Mouse (Mus musculus) C2C12 (cell line): ENCODE data around the gene Rph3a. TPM values are rescaled to one million over a fixed set of nuclear protein-coding genes. Genes with fewer than 3 reads are reported as not detected.

Experiments used
- H3K27me3 ChIP-seq: one replicate; pipeline ENCODE4 v1.6.1; 2011; ENCODE audit not compliant: control insufficient read depth, insufficient read depth, insufficient read length
- H3K36me3 ChIP-seq: one replicate; pipeline ENCODE4 v1.6.1; 2011; ENCODE audit not compliant: control insufficient read depth, insufficient read depth
- H3K4me3 ChIP-seq: one replicate; pipeline ENCODE4 v1.5.1; 2011; ENCODE audit warnings: mild to moderate bottlenecking, control low read depth; ENCODE audit not compliant: poor library complexity, insufficient read depth, severe bottlenecking
- H3K79me2 ChIP-seq: one replicate; pipeline ENCODE4 v1.6.1; 2011; ENCODE audit not compliant: control insufficient read depth, insufficient read depth
- H3K79me3 ChIP-seq: one replicate; pipeline ENCODE4 v1.6.1; 2011; ENCODE audit warnings: low read depth, control low read depth
- H3ac ChIP-seq: one replicate; pipeline ENCODE3; 2011; ENCODE audit warnings: low read depth; ENCODE audit not compliant: control insufficient read depth, insufficient read length
- CEBPB ChIP-seq: IDR thresholded peaks from one replicate; pipeline ENCODE4 v1.6.1; 2011; ENCODE audit warnings: low read depth, mild to moderate bottlenecking, control low read depth, moderate library complexity
- CTCF ChIP-seq: IDR thresholded peaks from one replicate; pipeline ENCODE4 v1.5.1; 2011; ENCODE audit not compliant: control insufficient read depth, insufficient read depth, insufficient read length
- FOSL1 ChIP-seq: IDR thresholded peaks from one replicate; pipeline ENCODE4 v1.8.0; 2011; ENCODE audit warnings: mild to moderate bottlenecking, low read length; ENCODE audit not compliant: poor library complexity, insufficient read depth, severe bottlenecking
- MAX ChIP-seq: IDR thresholded peaks from one replicate; pipeline ENCODE4 v1.6.1; 2011; ENCODE audit warnings: mild to moderate bottlenecking, control low read depth
- MYOD1 ChIP-seq: IDR thresholded peaks from one replicate; pipeline ENCODE4 v1.6.1; 2011; ENCODE audit warnings: low read depth; ENCODE audit not compliant: control insufficient read depth, insufficient read length
- MYOG ChIP-seq: IDR thresholded peaks from one replicate; pipeline ENCODE4 v1.6.1; 2011; ENCODE audit not compliant: control insufficient read depth, insufficient read length; ENCODE audit errors: extremely low read depth
- USF1 ChIP-seq: IDR thresholded peaks from one replicate; pipeline ENCODE4 v1.6.1; 2011; ENCODE audit warnings: low read depth, mild to moderate bottlenecking, control low read depth, moderate library complexity
- polyA plus RNA-seq: library from polyadenylated mRNA; unstranded; fragments of >200 nt; fragmentation: generic; extraction: Trizol; gene quantifications from one replicate; pipeline ENCODE4 v1.2.1, GENCODE M21; 2012; ENCODE audit warnings: missing spikeins

Gene Rph3a
- polyA plus RNA-seq, 1 experiment: not detected

DNA sequence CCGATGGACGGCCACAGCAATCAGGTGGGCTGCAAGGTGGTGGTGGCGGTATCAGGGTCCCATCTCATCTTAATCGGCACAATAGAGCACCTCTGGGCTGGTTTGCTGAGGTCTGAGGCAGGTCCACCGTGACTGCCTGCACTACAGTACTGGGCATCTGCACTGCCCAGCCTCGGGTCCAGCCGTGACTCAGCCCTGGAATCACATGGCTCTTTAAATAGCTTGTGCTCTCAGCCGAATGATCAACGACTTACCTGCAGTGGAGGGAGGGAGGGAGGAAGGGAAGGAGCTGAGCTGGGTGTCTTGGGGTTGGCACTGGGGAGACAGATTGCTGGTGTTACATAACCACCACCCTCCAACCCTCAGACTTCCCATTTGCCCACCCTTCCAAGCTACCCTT lies 20.3 kb upstream of the Rph3a start:
- peaks cover 3% of the 10 kb centered on the region for H3K27me3 ChIP-seq
- no peaks in the 10 kb centered on the region for H3K79me3 ChIP-seq
- no peaks in the 10 kb centered on the region for H3K79me2 ChIP-seq
- H3K36me3 ChIP-seq: no peaks in the 10 kb centered on the region
- H3ac ChIP-seq: no peak overlapping the region
- TF ChIP-seq MAX (no peak), CEBPB (no peak), MYOD1 (no peak), CTCF (no peak), USF1 (no peak), MYOG (no peak), FOSL1 (no peak)
- no peak overlapping the region for H3K4me3 ChIP-seq

DNA sequence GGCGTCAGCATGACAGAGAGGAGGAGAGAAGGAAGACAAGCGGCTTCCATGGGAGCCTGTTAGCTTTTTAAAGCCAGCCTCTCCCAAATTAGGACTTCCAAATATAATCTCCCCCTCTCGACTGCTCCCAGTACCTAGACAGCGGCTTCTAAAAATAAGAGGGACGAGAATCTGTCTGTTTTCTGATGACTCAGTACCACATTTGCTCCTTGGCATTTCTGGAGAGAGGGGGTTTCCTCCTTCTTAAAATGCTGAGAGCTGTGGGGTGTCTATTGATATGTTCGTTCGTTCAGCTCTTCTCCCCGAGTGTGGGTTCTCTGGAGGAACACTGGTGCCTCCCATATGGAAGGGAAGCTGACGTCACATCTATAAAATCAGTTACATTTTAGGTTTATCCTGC lies 9.6 kb upstream of the Rph3a start:
- no peaks in the 10 kb centered on the region for H3K79me3 ChIP-seq
- H3K79me2 ChIP-seq: no peaks in the 10 kb centered on the region
- no peak overlapping the region for H3ac ChIP-seq
- no peak overlapping the region for H3K4me3 ChIP-seq
- TF ChIP-seq USF1 (no peak), MYOD1 (no peak), CEBPB (no peak), CTCF (no peak), FOSL1 (no peak), MYOG (no peak), MAX (no peak)
- no peaks in the 10 kb centered on the region for H3K27me3 ChIP-seq
- H3K36me3 ChIP-seq: no peaks in the 10 kb centered on the region

GRCm38 (mm10) chr5:121017699-121018098 lies 7.8 kb upstream of the Rph3a start:
- H3K4me3 ChIP-seq: no peak overlapping the region
- H3K36me3 ChIP-seq: no peaks in the 10 kb centered on the region
- H3K27me3 ChIP-seq: peaks cover 13% of the 10 kb centered on the region
- no peak overlapping the region for H3ac ChIP-seq
- H3K79me2 ChIP-seq: no peaks in the 10 kb centered on the region
- TF ChIP-seq MYOG (no peak), MYOD1 (no peak), FOSL1 (no peak), MAX (no peak), CEBPB (no peak), USF1 (no peak), CTCF (no peak)
- H3K79me3 ChIP-seq: no peaks in the 10 kb centered on the region

DNA sequence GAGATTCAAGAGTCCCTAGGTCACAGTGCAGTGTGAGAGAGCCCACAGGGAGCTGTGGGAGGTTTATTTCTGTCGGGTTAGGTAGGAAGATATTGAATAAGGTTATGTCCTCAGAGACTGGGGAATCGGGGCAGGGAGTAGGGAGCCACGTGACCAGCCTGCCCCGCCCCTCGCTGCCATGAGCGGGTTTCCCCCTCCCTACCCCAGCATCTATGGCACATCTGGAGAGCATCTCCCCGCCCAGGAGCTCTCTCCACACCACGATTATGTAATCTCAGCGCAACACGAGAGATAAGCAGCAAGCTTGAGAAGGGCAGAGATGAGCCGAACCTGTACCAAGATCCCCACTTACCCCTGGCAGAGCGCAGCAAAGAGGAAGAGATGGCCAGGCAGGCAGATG lies 6.5 kb upstream of the Rph3a start:
- Histone ChIP-seq H3K36me3 (no peaks in the 10 kb centered on the region), H3ac (no peak overlapping the region), H3K79me3 (no peaks in the 10 kb centered on the region), H3K79me2 (no peaks in the 10 kb centered on the region), H3K27me3 (peaks cover 17% of the 10 kb centered on the region), H3K4me3 (no peak overlapping the region)
- TF ChIP-seq USF1: peak; percentile 3
- TF ChIP-seq MYOG: no peak
- TF ChIP-seq FOSL1: no peak
- no peak for TF ChIP-seq CEBPB
- TF ChIP-seq CTCF: no peak

- Histone ChIP-seq H3K27me3 (peaks cover 19% of the 10 kb centered on the region), H3K36me3 (no peaks in the 10 kb centered on the region), H3K4me3 (no peak overlapping the region), H3ac (no peak overlapping the region), H3K79me2 (no peaks in the 10 kb centered on the region), H3K79me3 (no peaks in the 10 kb centered on the region)
- TF ChIP-seq MYOD1 (no peak), CTCF (no peak), MYOG (no peak), CEBPB (no peak), MAX (no peak), USF1 (no peak), FOSL1 (no peak)
Measured at GRCm38 (mm10) chr5:121014496-121014895, 4.6 kb upstream of the Rph3a start.

DNA sequence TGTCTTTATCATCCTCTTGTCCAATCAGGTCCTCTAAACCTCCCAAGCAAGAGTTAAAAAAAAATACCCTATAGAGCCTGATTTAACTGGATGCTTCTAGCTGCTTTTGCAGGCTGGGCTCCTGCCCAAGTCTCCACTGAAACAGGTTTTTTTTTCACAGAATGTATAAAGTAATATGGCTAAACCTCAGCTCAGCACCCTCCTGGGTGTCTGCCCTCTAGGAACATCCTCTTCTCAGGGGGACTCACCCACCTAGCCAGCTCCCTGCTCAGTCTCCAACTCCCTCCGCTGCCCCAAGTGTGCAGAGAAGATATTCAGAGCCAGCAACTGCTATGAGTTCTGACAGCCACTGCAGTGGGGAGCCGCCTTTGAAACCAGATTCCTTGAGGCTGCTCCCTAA lies 2.1 kb upstream of the Rph3a start:
- no peak for TF ChIP-seq CEBPB
- TF ChIP-seq CTCF: no peak
- no peak for TF ChIP-seq MAX
- TF ChIP-seq MYOG: no peak
- no peak for TF ChIP-seq MYOD1
- TF ChIP-seq FOSL1: no peak
- TF ChIP-seq USF1: no peak
- H3K36me3 ChIP-seq: no peaks in the 10 kb centered on the region
- no peaks in the 10 kb centered on the region for H3K79me2 ChIP-seq
- no peak overlapping the region for H3ac ChIP-seq
- H3K4me3 ChIP-seq: no peak overlapping the region
- no peaks in the 10 kb centered on the region for H3K79me3 ChIP-seq
- peaks cover 22% of the 10 kb centered on the region for H3K27me3 ChIP-seq
